Mouse (Mus musculus) liver, postnatal 0 days (tissue): Measurements from ENCODE around the gene Adam8.

Experiments used
- CTCF ChIP-seq: sonication (generic); IDR thresholded peaks from 2 replicates; pipeline ENCODE4 v1.5.1; 2016; ENCODE audit warnings: antibody characterized with exemption, low read depth
- EP300 ChIP-seq: IDR thresholded peaks from 2 replicates; pipeline ENCODE4 v1.6.1; 2016; ENCODE audit warnings: antibody characterized with exemption, low read depth, mild to moderate bottlenecking

GRCm38 (mm10) chr7:139988272-139988671 is 4.1 kb downstream of the Adam8 start:
- TF ChIP-seq CTCF (no peak), EP300 (no peak)
